Mouse (Mus musculus) macrophage (primary cell): ENCODE measurements at regions not wholly inside any gene's neighbourhood (a gene's known extent, or its start where the extent isn't known, plus 50 kb on each side); places are given as distances from the start of the nearest gene placed in this dataset.
A peak's percentile ranks its signal among the peaks of the same experiment; 100 is the strongest.

Experiments
- H3K27ac ChIP-seq: fragments of 350-480 bp; formaldehyde crosslinking; 2 replicates; pipeline ENCODE4 v1.9.0; 2021
- H3K36me3 ChIP-seq: fragments of 350-480 bp; formaldehyde crosslinking; 2 replicates; pipeline ENCODE4 v1.9.0; 2021; ENCODE audit errors: inconsistent target
- H3K4me3 ChIP-seq: fragments of 350-480 bp; formaldehyde crosslinking; 2 replicates; pipeline ENCODE4 v1.9.0; 2021; ENCODE audit errors: inconsistent target
- H3K79me2 ChIP-seq: fragments of 350-480 bp; formaldehyde crosslinking; 2 replicates; pipeline ENCODE4 v1.9.0; 2021; ENCODE audit errors: inconsistent target
- WGBS: methylation state at CpG from one replicate; pipeline ENCODE4 v1.1.7; 2026; ENCODE audit warnings: inconsistent platforms; ENCODE audit not compliant: missing documents; 5-methylcytosine and 5-hydroxymethylcytosine counted together

DNA sequence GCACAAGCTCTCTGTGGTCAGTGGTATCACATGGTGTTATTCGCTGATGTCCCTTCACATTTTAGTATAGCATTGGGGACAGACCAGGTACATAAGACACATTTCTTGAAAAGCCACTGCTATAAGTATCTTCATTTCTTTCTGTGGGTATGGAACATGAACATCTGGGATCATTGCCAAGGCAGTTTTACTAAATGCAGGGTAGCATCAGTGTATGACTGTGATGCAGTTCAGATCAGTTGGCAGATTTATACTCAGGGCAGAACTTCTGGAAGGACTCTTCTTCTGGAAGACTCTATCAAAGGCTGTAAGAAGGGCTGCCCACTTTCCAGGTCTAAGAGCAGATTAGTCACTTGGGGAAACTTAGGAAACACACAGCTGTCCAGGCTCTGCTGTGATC, 919.0 kb upstream of the Lrrc6 start:
- no peak overlapping the region for H3K4me3 ChIP-seq
- H3K79me2 ChIP-seq, result no peaks in the 10 kb centered on the region
- 95% methylated on average over 1 of the region's 1 CpGs for WGBS
- no peak overlapping the region for H3K27ac ChIP-seq
- no peaks in the 10 kb centered on the region for H3K36me3 ChIP-seq

DNA sequence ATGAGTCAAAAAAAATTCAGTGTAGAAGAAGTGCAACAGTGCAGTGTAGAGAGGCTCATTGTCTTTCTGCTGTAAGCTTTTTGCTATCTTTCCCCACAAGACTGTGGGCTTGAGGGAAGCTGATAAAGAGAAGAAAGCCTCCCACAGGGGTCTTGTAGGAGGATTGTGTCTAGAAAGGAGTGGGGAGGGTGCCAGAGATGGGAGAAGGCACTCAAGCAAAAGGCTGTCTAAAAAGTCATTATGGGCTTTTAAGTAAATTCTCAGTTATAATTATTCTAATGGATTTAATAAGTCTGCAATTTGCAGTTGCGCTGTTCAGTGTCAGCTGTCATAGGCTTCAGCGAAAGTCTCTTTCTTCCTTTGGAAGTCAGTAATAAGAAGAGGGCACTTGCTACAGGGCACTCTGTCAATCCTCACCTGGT, 917.0 kb upstream of the Lrrc6 start:
- no peak overlapping the region for H3K27ac ChIP-seq
- WGBS, result 100% methylated on average over 2 of the region's 2 CpGs
- H3K79me2 ChIP-seq, result no peaks in the 10 kb centered on the region
- no peaks in the 10 kb centered on the region for H3K36me3 ChIP-seq
- no peak overlapping the region for H3K4me3 ChIP-seq

DNA sequence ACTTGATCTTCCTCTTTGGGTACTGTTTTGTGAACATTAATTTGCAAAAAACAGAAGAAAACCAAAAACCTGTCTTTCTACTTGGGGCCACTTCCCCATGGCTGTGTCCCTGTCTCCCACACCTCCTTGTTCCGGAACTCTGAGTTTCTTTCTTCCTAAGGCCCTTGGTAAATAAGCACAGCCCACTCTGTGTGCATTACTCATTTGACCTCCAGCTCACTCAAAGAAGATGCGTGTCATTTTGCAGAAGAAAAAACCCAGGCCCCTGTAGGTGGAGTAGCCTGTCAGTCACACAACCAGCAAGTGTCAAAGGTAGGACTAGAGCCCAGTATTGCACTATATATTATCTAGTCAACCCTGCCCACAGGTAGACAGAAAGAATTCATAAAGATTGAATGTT, 915.1 kb upstream of the Lrrc6 start:
- Histone ChIP-seq H3K36me3 (no peaks in the 10 kb centered on the region), H3K27ac (no peak overlapping the region; the same call in 1 of the 2 replicates), H3K4me3 (no peak overlapping the region), H3K79me2 (no peaks in the 10 kb centered on the region)
- WGBS, result 77% methylated on average over 2 of the region's 2 CpGs

DNA sequence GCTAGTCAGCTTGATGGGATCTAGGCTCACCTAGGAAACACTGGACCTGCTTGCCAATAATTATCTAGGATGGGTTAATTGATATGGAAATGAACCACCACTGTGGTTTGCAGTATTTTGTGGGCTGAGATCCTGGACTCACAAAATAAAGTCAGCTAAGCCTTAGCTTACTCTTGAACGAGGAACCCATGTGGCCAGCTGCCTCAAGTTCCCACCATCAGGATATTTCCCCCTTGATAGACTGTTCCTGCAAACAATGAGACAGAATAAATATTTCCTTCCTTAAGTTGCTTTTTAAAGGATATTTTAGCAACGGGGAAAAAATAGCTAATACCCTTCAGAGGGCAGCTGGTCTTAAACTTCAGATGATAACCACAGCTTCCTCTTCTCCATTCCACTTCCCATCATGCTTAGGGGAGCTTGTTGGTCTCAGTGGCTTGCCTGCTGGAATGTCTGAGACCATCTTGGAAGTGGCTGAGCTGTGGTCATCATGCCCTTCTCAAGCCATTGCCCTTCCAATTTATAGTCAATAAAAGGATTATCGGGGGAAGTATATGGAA, 913.7 kb upstream of the Lrrc6 start:
- Histone ChIP-seq H3K79me2 (no peaks in the 10 kb centered on the region), H3K27ac (peak overlapping the region; percentile 65), H3K4me3 (no peak overlapping the region), H3K36me3 (no peaks in the 10 kb centered on the region)
- WGBS, result 20% methylated on average over 3 of the region's 3 CpGs

DNA sequence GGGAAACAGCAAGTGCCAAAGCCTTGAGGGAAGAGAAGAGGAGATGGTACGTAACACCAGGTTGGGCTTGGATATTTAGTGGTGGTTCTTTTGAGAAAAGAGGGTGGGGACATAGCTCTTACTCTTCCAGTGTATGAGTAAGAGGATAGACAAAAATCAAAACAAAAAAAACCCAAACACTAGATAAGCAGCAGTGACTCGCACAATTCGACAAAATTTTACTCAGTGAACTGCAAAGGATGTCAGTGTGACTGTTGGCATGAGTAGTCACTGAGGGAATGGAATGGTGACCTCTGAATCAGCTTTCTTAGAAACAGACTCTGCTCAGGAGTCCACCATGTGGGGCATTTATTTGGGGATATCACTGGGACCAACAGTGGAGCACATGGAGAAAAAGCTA, 912.9 kb upstream of the Lrrc6 start:
- Histone ChIP-seq H3K36me3 (no peaks in the 10 kb centered on the region), H3K79me2 (no peaks in the 10 kb centered on the region), H3K27ac (peak overlapping the region; percentile 65), H3K4me3 (no peak overlapping the region)
- 81% methylated on average over 3 of the region's 3 CpGs for WGBS

DNA sequence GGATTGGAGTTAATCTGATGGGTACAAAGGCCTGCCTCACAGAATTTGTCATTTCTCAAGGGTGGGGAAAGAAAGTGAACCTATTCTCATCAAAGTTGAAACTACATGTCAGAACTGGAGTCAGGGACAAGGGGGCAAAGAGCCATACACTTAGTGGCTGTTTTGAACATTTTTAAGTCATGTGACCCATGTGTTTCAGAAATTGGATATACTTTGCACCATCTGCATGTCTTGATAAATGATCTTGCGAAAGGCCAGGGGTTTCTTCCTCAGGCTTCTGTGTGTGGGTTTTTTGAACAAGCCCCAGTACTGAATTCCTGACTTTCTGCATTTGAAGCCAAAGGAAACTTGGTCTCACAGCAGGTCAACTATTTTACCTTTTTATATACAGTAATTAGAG, 911.7 kb upstream of the Lrrc6 start:
- H3K4me3 ChIP-seq, result no peak overlapping the region
- H3K27ac ChIP-seq, result no peak overlapping the region
- WGBS, result 92% methylated on average over 1 of the region's 1 CpGs
- no peaks in the 10 kb centered on the region for H3K79me2 ChIP-seq
- H3K36me3 ChIP-seq, result no peaks in the 10 kb centered on the region

DNA sequence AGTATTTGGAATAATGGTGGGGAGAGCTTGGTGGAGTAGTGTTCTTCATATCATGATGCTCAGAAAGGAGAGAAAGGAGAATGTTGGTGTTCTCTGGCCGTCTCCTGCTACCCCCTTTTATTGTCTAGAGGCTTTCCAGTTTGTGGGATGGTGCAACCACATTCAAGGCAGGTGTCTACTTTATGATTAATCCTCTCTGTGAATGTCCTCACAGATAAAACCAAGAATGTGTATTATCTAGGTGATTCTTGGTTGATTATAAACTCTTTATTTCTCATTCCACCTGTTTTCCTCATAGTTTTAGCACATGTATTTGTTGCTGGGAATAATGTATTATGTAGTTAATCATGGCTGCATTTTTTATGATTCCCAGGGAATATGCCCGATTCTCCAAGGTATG, 910.9 kb upstream of the Lrrc6 start:
- H3K27ac ChIP-seq, result no peak overlapping the region
- H3K36me3 ChIP-seq, result no peaks in the 10 kb centered on the region
- H3K4me3 ChIP-seq, result no peak overlapping the region
- 93% methylated on average over 2 of the region's 2 CpGs for WGBS
- no peaks in the 10 kb centered on the region for H3K79me2 ChIP-seq

DNA sequence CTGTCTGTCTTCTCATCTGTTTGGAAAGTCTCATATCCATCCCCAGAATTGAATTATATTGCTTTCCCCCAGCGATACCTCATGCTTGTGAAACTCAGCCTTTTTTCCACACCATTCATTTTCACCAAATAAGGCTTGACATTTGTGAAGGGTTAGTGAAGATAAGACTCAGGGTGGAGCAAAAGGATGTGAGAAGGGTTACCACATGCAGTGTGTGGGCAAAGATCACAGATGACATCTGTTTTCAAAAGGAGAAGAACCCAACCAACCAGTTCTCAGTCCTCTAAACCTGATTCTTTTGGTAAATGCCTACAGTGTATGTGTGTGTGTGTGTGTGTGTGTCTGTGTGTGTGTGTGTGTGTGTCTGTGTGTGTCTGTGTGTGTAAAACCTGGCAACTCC, 909.3 kb upstream of the Lrrc6 start:
- no peaks in the 10 kb centered on the region for H3K79me2 ChIP-seq
- H3K36me3 ChIP-seq, result no peaks in the 10 kb centered on the region
- WGBS, result 8% methylated on average over 1 of the region's 1 CpGs
- H3K4me3 ChIP-seq, result no peak overlapping the region
- H3K27ac ChIP-seq, result no peak overlapping the region

DNA sequence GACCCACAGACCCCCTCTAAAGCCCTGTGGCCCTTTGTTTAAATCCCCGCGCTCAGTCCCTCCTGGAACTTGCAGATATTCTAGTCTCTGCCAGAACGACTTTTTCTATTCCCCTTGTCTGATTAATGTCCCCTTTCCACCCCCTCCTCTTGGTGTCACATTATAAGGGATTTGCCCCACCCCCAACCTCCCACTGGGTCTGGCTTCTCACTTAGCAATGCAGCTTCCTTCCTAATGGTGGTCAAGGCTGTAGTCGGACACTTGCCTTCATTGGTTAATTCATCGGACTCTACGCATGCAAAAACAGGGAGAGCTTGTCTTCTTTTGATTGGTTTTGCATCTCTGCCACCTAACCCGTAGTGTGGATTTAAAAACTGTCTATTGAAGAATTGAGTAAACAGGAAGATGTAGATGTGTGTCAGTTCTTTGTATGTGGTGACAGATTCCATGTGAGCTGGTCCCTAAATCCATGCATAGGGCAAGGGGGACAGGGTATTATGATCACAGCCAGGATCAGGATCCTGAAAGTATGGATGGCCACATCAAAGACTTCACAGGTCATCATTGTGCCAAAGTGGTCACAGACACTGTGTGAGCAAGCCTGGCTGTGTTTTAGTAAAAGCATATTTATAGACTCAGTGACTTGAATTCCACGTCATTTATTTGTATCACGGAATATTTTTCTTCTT, 908.3 kb upstream of the Lrrc6 start:
- no peak overlapping the region for H3K27ac ChIP-seq
- 84% methylated on average over 9 of the region's 9 CpGs for WGBS
- no peaks in the 10 kb centered on the region for H3K79me2 ChIP-seq
- no peak overlapping the region for H3K4me3 ChIP-seq
- H3K36me3 ChIP-seq, result no peaks in the 10 kb centered on the region

DNA sequence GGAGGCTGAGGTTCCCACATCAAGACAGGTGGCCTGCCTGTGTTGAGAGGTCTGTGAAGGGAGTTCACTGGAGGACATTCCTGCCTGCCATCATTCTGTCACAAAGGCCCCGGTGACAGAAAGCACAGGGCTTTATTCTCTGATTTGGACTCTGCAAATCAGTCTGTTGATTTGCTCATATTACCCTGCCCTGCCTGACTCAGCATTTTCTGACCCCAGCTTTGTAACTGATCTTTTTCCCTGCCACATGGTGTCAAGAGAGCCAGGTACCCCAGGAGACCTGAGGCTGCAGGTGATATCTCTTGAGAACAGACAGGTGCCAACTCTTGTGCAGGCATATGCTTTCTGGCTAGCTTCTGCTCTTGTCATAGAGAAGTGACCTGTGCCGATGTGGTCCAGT, 906.5 kb upstream of the Lrrc6 start:
- Histone ChIP-seq H3K36me3 (no peaks in the 10 kb centered on the region), H3K4me3 (no peak overlapping the region), H3K79me2 (no peaks in the 10 kb centered on the region), H3K27ac (no peak overlapping the region)
- 58% methylated on average over 2 of the region's 2 CpGs for WGBS

DNA sequence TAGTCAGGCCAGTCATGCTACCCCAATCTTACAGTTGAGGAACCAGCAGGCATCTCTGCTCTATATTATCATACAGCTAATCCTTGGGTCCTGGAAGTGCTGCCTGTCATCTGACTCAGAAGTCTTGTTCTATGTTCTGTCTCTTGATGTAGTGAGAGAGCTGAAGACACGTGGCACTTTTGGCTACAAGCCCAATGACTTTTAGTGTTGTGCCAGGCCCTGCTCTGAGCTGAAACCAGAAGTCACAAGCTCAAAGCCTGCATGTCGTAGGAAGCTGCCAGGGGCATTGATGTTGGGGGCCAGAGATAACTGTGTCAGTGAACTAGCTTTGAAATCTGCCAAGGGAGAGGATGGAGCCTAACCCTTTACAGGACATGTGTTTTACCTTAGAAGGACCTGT, 904.8 kb upstream of the Lrrc6 start:
- WGBS, result 16% methylated on average over 2 of the region's 2 CpGs
- no peak overlapping the region for H3K27ac ChIP-seq
- H3K36me3 ChIP-seq, result no peaks in the 10 kb centered on the region
- H3K79me2 ChIP-seq, result no peaks in the 10 kb centered on the region
- H3K4me3 ChIP-seq, result no peak overlapping the region

DNA sequence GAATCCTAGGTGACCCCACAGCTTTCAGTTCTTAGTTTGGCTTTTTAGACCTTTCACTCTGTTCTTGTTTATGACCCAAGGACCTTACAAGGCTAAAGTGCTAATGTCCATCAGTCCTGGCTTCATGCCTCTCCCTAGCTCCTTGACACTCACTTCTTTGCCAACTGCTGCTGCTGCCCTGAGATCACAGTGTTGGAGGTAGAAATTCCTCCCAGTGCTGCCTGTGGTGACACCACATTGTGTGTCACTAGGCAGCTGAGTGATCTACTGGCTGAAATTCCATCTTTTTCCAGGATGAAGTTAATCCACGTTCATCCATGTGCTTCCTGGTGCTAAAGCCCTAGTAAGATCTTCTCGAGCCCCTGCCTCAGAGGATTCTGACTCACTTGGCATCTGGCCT, 904.3 kb upstream of the Lrrc6 start:
- WGBS, result 94% methylated on average over 2 of the region's 2 CpGs
- no peaks in the 10 kb centered on the region for H3K79me2 ChIP-seq
- no peaks in the 10 kb centered on the region for H3K36me3 ChIP-seq
- H3K4me3 ChIP-seq, result no peak overlapping the region
- H3K27ac ChIP-seq, result no peak overlapping the region

DNA sequence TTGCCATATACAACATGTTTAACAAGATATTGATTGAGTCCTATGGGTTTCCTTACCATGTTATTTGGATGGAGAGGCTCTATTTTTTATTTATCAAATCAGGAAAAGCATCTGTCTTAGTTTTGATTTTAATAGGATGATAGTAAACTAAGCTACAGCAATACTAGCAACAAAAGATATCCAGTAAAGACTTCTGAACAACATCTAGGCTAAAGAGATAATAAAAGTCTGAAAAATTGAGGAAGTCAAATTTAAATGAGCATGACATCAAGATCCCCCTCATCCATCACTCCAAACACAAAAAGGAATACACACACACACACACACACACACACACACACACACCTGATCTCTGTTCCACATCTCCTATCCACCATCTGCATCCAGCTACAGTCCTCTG, 901.6 kb upstream of the Lrrc6 start:
- H3K79me2 ChIP-seq, result no peaks in the 10 kb centered on the region
- H3K36me3 ChIP-seq, result no peaks in the 10 kb centered on the region
- no peak overlapping the region for H3K27ac ChIP-seq
- H3K4me3 ChIP-seq, result no peak overlapping the region

DNA sequence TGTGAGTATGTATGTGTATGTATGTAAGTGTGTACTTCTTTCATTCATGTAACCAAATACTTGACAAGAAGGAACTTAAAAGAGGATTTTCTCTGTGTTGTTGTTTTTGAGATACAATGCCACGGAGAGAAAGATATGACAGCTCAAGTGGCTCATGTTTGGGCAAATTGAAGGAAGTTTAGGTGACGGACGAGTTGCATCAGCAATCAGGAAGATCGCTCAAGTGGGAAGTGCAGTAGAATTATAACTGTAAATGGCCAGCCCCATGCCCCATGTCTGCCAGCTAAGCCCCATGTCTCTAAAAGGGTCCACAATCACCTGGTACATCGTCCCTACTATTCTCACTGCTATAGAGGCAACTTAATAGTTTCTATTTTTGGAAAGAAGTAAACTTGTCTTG, 896.6 kb upstream of the Lrrc6 start:
- Histone ChIP-seq H3K36me3 (no peaks in the 10 kb centered on the region), H3K4me3 (no peak overlapping the region), H3K27ac (no peak overlapping the region), H3K79me2 (no peaks in the 10 kb centered on the region)
- 70% methylated on average over 4 of the region's 5 CpGs for WGBS

DNA sequence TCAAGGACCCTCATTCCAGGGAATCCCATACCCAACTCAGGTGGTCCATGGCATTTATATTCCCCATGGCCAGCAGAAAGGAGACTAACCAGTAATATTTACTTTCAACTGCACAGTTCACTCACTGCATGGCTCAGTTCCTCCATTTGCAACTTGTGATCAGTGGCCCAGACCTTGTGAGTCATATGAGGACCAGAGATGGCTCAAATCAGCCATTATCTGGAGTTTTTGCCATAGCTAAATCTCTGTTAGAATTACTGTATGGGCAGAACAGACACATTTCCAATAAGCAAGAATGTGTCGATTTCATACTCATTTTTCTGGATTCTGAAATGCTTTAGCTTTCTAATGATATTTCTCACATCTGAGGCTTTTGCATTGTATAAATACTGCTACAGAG, 894.4 kb upstream of the Lrrc6 start:
- 100% methylated on average over 1 of the region's 1 CpGs for WGBS
- Histone ChIP-seq H3K36me3 (no peaks in the 10 kb centered on the region), H3K79me2 (no peaks in the 10 kb centered on the region), H3K4me3 (no peak overlapping the region), H3K27ac (no peak overlapping the region)

DNA sequence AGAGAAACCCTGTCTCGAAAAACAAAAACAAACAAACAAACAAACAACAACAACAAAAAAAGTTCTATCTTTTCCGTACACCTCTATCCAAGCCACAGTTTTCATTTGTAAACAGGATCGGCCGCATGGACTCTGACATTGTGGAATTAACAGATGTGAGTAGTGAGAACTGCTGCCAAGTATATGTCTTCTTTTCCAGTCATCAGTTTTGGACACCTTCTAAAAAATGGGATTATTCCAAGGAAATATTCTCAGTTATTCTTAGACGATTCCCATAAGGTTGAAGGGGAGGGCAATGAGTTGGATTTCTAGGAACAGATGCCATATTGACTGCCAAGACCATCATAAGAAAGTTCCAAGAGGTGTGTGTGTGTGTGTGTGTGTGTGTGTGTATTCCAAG, 891.2 kb upstream of the Lrrc6 start:
- H3K36me3 ChIP-seq, result no peaks in the 10 kb centered on the region
- no peak overlapping the region for H3K27ac ChIP-seq
- WGBS, result 89% methylated on average over 5 of the region's 5 CpGs
- no peaks in the 10 kb centered on the region for H3K79me2 ChIP-seq
- H3K4me3 ChIP-seq, result no peak overlapping the region
